In the genomic region with DNA sequence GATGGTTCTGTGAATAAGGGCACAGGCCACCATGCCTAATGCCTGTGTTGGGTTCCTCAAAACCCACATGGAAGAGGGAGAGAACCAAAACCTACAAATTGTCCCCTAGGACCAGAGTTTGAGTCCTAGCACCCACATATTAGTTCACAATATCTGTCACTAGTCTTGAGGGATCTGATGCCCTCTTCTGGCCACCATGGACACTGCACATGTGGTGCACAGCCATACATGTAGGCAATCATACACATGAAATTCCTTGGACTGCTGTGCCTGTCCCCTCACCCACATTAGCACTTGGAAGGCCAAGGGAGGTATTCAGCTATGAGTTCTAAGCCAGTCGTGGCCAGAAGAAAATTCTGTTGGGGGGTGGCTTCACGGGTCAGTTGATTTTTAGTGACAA, we compare ENCODE assay signal across 15 mouse cellular contexts. TPM values are rescaled to one million over a fixed set of nuclear protein-coding genes. Genes with fewer than 3 reads are reported as not detected.
A peak's percentile ranks its signal among the peaks of the same experiment; 100 is the strongest.
DNase-seq lines count a peak whose midpoint lies in the region; ATAC-seq and TF ChIP-seq lines count a peak whose summit lies in the region.
"Had no signal": no experiment of that assay in that cellular context is flagged by ENCODE, and none has a peak within 500 bp of the region (broad histone marks: within the 10 kb centered on the region; RNA-seq: fewer than 3 reads in every experiment).

No protein-coding gene starts in this region.

- H3K9ac ChIP-seq in hindbrain, embryonic 12.5 days: no peak overlapping the region
- H3K9ac ChIP-seq: embryonic facial prominence, embryonic 15.5 days; midbrain, embryonic 13.5 days; neural tube, embryonic 15.5 days had no signal

- peaks cover 2% of the 10 kb centered on the region for H3K4me1 ChIP-seq in bone marrow, adult 2 months (ENCODE audit: control insufficient read depth, insufficient read depth, low read length)
- H3K4me1 ChIP-seq in hindbrain, embryonic 12.5 days: no peaks in the 10 kb centered on the region
- H3K4me1 ChIP-seq: embryonic facial prominence, embryonic 15.5 days; midbrain, embryonic 13.5 days; neural tube, embryonic 15.5 days had no signal

- no peak overlapping the region for H3K4me3 ChIP-seq in gastrocnemius, adult 2 months
- no peak overlapping the region for H3K4me3 ChIP-seq in bone marrow, adult 2 months (replicated peaks; ENCODE audit: control insufficient read depth, low read depth, low read length)
- H3K4me3 ChIP-seq in hindbrain, embryonic 12.5 days: no peak overlapping the region
- H3K4me3 ChIP-seq: embryonic facial prominence, embryonic 15.5 days; midbrain, embryonic 13.5 days; neural tube, embryonic 15.5 days had no signal

- H3K27ac ChIP-seq in gastrocnemius, adult 2 months: no peak overlapping the region
- H3K27ac ChIP-seq in bone marrow, adult 2 months (ENCODE audit: control insufficient read depth, insufficient read depth, low read depth, low read length, poor library complexity): no peak overlapping the region
- H3K27ac ChIP-seq in hindbrain, embryonic 12.5 days: no peak overlapping the region
- H3K27ac ChIP-seq: embryonic facial prominence, embryonic 15.5 days; midbrain, embryonic 13.5 days; neural tube, embryonic 15.5 days had no signal

- H3K36me3 ChIP-seq in hindbrain, embryonic 12.5 days: peaks cover 19% of the 10 kb centered on the region

- no peak for ATAC-seq in hindbrain, embryonic 12.5 days (ENCODE audit: low FRiP score)
- ATAC-seq: midbrain, embryonic 13.5 days had no signal

- H3K4me2 ChIP-seq in hindbrain, embryonic 12.5 days (replicated peaks): no peak overlapping the region
- H3K4me2 ChIP-seq: embryonic facial prominence, embryonic 15.5 days; midbrain, embryonic 13.5 days; neural tube, embryonic 15.5 days had no signal

- 0 out of 2 replicates have a peak, but pooled peaks cover 5% of the 10 kb centered on the region for H3K9me3 ChIP-seq in hindbrain, embryonic 12.5 days (replicated peaks)
- H3K9me3 ChIP-seq: embryonic facial prominence, embryonic 15.5 days; neural tube, embryonic 15.5 days had no signal

- TF ChIP-seq CTCF in gastrocnemius, adult 2 months (IDR thresholded peaks at IDR 0.05): peak; percentile 32
- TF ChIP-seq CTCF in bone marrow, adult 2 months (IDR thresholded peaks at IDR 0.05; ENCODE audit: control insufficient read depth, insufficient read depth, low read length): peak; percentile 41; the same call in 1 of the 2 replicates

- WGBS in bone marrow, adult 2 months: 87% methylated on average over 2 of the region's 2 CpGs
- WGBS in hindbrain, embryonic 12.5 days: 85% methylated on average over 2 of the region's 2 CpGs

- DNase-seq in gastrocnemius, adult 2 months: no peak
- DNase-seq in gastrocnemius, postnatal 25 days: no peak
- peak; percentile 14 for DNase-seq in lung, postnatal 36 days
- no peak for DNase-seq in lung, postnatal 10 days
- DNase-seq in naive thymus-derived CD4-positive, alpha-beta T cell, adult 2 months (ENCODE audit: low read depth): peak; percentile 8
- DNase-seq in T-cell, adult 2 months (ENCODE audit: low spot score): no peak
- DNase-seq: adrenal gland, adult 2 months; cerebellum, adult 9-11 months; kidney, adult 11 months; layer of hippocampus, adult 9-11 months had no signal

- intact Hi-C loops in gastrocnemius, adult 2 months (cut with DNase I): no loop called here

- no peak for TF ChIP-seq POLR2A in bone marrow, adult 2 months (IDR thresholded peaks at IDR 0.05; ENCODE audit: borderline replicate concordance, control insufficient read depth, low read depth, low read length)

- no peaks in the 10 kb centered on the region for H3K27me3 ChIP-seq in hindbrain, embryonic 12.5 days
- H3K27me3 ChIP-seq: embryonic facial prominence, embryonic 15.5 days; midbrain, embryonic 13.5 days; neural tube, embryonic 15.5 days had no signal

RNA-seq across cellular contexts. Expression of a gene that starts 36.0 kb away (rescaled TPM):
- total RNA-seq in gastrocnemius, adult 2 months (2021): 1 to 10 TPM; 4.5 to 6.1 TPM
- 1 to 10 TPM; 3.8 to 5.0 TPM for total RNA-seq in gastrocnemius, postnatal 25 days (2021)
- 7.4 and 10.7 TPM in 2 replicates for polyA plus RNA-seq in bone marrow, adult 2 months (2011; ENCODE audit: insufficient read depth, insufficient read length, low replicate concordance, missing spikeins)
- polyA plus RNA-seq in hindbrain, embryonic 12.5 days (2016; fragmentation: Nextera tagmentation; extraction: Ambion mirVana): 2.2 and 4.5 TPM in 2 replicates

Comparison
In these comparisons a context has a peak if more than half of its experiments do, and no peak if none do; other contexts are left out.
1. DNase-seq: peak in lung, postnatal 36 days (single experiment) and naive thymus-derived CD4-positive, alpha-beta T cell, adult 2 months (single experiment); none in gastrocnemius, adult 2 months (single experiment), gastrocnemius, postnatal 25 days (single experiment), lung, postnatal 10 days (single experiment) and T-cell, adult 2 months (single experiment).